Mouse (Mus musculus) olfactory bulb, adult 2 months (tissue): ENCODE measurements around the gene Mamdc4.

Experiments used
- CTCF ChIP-seq: fragments of 200-500 bp; IDR thresholded peaks from 2 replicates; pipeline ENCODE4 v1.5.1; 2012; ENCODE audit warnings: low read depth, mild to moderate bottlenecking, low read length, moderate library complexity; ENCODE audit not compliant: insufficient read depth
- POLR2A ChIP-seq: fragments of 200-500 bp; IDR thresholded peaks from 2 replicates; pipeline ENCODE4 v1.6.1; 2012; ENCODE audit warnings: mild to moderate bottlenecking, low read depth, low read length, moderate library complexity; ENCODE audit not compliant: insufficient read depth

DNA sequence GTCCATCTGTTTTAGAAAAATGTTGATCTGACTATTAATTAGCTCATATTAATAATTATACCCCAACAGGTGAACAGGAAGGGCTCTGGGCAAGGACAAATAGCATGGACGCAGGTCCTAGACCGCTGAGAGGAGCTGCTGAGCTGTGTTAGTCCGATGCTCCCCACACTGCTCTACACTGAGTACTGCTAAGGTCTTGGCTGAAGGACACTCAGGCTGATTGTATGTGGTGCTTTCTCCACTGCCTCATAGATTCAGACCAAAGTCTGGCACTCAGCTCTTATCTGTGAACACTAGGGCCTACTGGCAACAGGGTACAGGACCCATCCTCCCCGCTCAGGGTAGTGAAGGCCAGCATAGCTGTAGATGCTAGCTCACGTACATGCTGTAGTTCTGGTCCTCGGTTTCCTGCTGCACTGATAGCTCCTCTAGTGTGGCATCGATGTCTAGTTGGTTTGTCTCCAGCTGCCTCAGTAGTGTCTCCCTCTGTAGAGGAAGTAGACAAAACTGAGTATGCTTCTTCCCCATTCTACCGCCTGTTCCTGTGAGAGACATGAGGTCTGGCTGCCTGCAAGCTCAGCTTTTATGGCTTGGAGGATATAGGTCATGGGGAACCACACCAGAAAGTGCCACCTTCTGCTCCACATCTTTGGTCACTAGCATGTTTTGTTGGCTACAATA is 13.7 kb upstream of the Mamdc4 start:
- no peak for TF ChIP-seq CTCF
- TF ChIP-seq POLR2A, result no peak
